In the genomic region with DNA sequence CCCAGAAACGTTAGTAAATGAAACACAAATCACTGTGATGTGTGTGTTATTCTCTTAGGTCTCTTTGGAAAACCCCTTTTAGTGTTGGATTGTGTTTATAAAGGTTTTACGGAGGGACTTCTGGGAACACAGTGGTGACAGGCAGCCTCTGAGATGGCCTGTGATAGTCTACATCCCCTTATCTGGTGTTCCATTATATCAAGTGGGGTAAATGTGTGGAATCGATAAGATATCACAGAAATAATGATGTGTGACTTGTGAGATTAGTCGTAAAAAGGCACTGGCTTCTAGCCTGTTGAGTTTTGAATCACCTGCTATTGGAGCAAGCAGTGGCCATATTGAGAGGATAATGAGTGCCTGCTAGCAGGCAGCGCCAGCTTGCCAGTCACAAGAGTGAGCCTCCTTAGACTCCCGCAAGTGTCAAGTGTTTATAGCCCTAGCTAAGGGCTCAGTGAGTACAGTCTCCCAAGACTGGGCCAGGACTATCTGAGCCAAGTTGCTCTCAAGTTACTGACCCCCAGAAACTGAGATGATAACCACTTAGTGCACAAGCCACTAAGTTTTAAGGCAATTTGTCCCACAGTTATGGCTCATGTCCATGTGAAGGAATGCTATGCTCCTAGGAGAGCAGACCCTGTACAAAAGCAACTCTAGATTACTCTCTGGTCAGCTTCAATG, we compare ENCODE assay signal across 21 mouse cellular contexts.
DNase-seq lines count a peak whose midpoint lies in the region; ATAC-seq lines count a peak whose summit lies in the region.
"Had no signal": no experiment of that assay in that cellular context is flagged by ENCODE, and none has a peak within 500 bp of the region (broad histone marks: within the 10 kb centered on the region; RNA-seq: fewer than 3 reads in every experiment).

No protein-coding gene starts in this region.

- no peaks in the 10 kb centered on the region for H3K36me3 ChIP-seq in intestine, embryonic 14.5 days (ENCODE audit: control insufficient read depth, insufficient read depth, low read length)
- 0 out of 2 replicates have a peak, but pooled peaks cover 3% of the 10 kb centered on the region for H3K36me3 ChIP-seq in intestine, embryonic 15.5 days
- no peaks in the 10 kb centered on the region for H3K36me3 ChIP-seq in midbrain, embryonic 15.5 days (replicated peaks)
- no peaks in the 10 kb centered on the region for H3K36me3 ChIP-seq in midbrain, embryonic 11.5 days (ENCODE audit: control insufficient read depth, insufficient read depth, low read length)

- no peak for ATAC-seq in intestine, embryonic 14.5 days (replicated peaks; ENCODE audit: low FRiP score, low TSS enrichment, low read depth)
- ATAC-seq in intestine, embryonic 15.5 days = no peak
- ATAC-seq in midbrain, embryonic 15.5 days (replicated peaks) = 0 out of 2 replicates have a peak, but pooled peaks have one; percentile 24
- no peak for ATAC-seq in midbrain, embryonic 11.5 days (ENCODE audit: low FRiP score)
- ATAC-seq: forebrain, embryonic 13.5 days; hindbrain, embryonic 16.5 days had no signal

- no peaks in the 10 kb centered on the region for H3K27me3 ChIP-seq in intestine, embryonic 14.5 days (replicated peaks; ENCODE audit: control insufficient read depth, insufficient read depth, low read length)
- H3K27me3 ChIP-seq in intestine, embryonic 15.5 days (replicated peaks) = no peaks in the 10 kb centered on the region
- H3K27me3 ChIP-seq in midbrain, embryonic 15.5 days (replicated peaks) = no peaks in the 10 kb centered on the region
- H3K27me3 ChIP-seq in midbrain, embryonic 11.5 days (ENCODE audit: control insufficient read depth, insufficient read depth, low read length) = no peaks in the 10 kb centered on the region
- H3K27me3 ChIP-seq: forebrain, embryonic 13.5 days; limb, embryonic 15.5 days; neural tube, embryonic 12.5 days had no signal

- H3K4me3 ChIP-seq in intestine, embryonic 14.5 days (ENCODE audit: low read depth, low read length) = no peak overlapping the region
- no peak overlapping the region for H3K4me3 ChIP-seq in intestine, embryonic 15.5 days (replicated peaks)
- no peak overlapping the region for H3K4me3 ChIP-seq in midbrain, embryonic 15.5 days
- no peak overlapping the region for H3K4me3 ChIP-seq in midbrain, embryonic 11.5 days (ENCODE audit: low read depth, low read length)
- H3K4me3 ChIP-seq: forebrain, embryonic 13.5 days; limb, embryonic 15.5 days; midbrain, embryonic 10.5 days; neural tube, embryonic 12.5 days had no signal

- WGBS in intestine, embryonic 14.5 days = 65% methylated on average over 6 of the region's 6 CpGs
- 62% methylated on average over 6 of the region's 6 CpGs for WGBS in intestine, embryonic 15.5 days
- WGBS in midbrain, embryonic 15.5 days = 70% methylated on average over 6 of the region's 6 CpGs
- WGBS in midbrain, embryonic 11.5 days = 79% methylated on average over 6 of the region's 6 CpGs

- peak; percentile 8 for DNase-seq in embryo, embryonic 11 days
- no peak for DNase-seq in embryo, embryonic 9.5 days (ENCODE audit: extremely low spot score)
- peak; percentile 46 for DNase-seq in intestine, embryonic 14.5 days (ENCODE audit: low spot score)
- no peak for DNase-seq in midbrain, embryonic 11.5 days (ENCODE audit: low spot score, missing footprints)
- DNase-seq in skeletal muscle tissue, adult 2 months (ENCODE audit: low read depth, low spot score) = peak; percentile 44
- no peak for DNase-seq in spleen, adult 18-20 months
- DNase-seq: adrenal gland, postnatal 25 days; cerebellum, adult 2 months; heart, adult 18-20 months; kidney, adult 2 months; kidney, postnatal 10 days; lung, postnatal 36 days; right cerebral cortex, adult 18-20 months; thymus, postnatal 36 days had no signal

- H3K27ac ChIP-seq in intestine, embryonic 14.5 days (ENCODE audit: low read depth) = no peak overlapping the region
- no peak overlapping the region for H3K27ac ChIP-seq in intestine, embryonic 15.5 days
- H3K27ac ChIP-seq in midbrain, embryonic 15.5 days = no peak overlapping the region
- no peak overlapping the region for H3K27ac ChIP-seq in midbrain, embryonic 11.5 days (ENCODE audit: low read depth, low read length)
- H3K27ac ChIP-seq: forebrain, embryonic 13.5 days; limb, embryonic 15.5 days; midbrain, embryonic 10.5 days; neural tube, embryonic 12.5 days had no signal

- no peak overlapping the region for H3K9ac ChIP-seq in intestine, embryonic 14.5 days (ENCODE audit: low read length)
- no peak overlapping the region for H3K9ac ChIP-seq in intestine, embryonic 15.5 days
- no peak overlapping the region for H3K9ac ChIP-seq in midbrain, embryonic 15.5 days
- no peak overlapping the region for H3K9ac ChIP-seq in midbrain, embryonic 11.5 days (ENCODE audit: low read length)
- H3K9ac ChIP-seq: forebrain, embryonic 13.5 days; limb, embryonic 15.5 days; neural tube, embryonic 12.5 days had no signal

- H3K4me1 ChIP-seq in intestine, embryonic 14.5 days (replicated peaks; ENCODE audit: control insufficient read depth, insufficient read depth, low read length) = peaks cover 16% of the 10 kb centered on the region
- H3K4me1 ChIP-seq in intestine, embryonic 15.5 days (replicated peaks) = peaks cover 8% of the 10 kb centered on the region; the same call in 1 of the 2 replicates
- peaks cover 26% of the 10 kb centered on the region; the same call in 1 of the 2 replicates for H3K4me1 ChIP-seq in midbrain, embryonic 15.5 days
- peaks cover 14% of the 10 kb centered on the region for H3K4me1 ChIP-seq in midbrain, embryonic 11.5 days (ENCODE audit: control insufficient read depth, insufficient read depth, low read length)

- H3K9me3 ChIP-seq in intestine, embryonic 14.5 days (ENCODE audit: control insufficient read depth, low read length) = no peaks in the 10 kb centered on the region
- H3K9me3 ChIP-seq in intestine, embryonic 15.5 days = no peaks in the 10 kb centered on the region
- no peaks in the 10 kb centered on the region for H3K9me3 ChIP-seq in midbrain, embryonic 15.5 days
- H3K9me3 ChIP-seq in midbrain, embryonic 11.5 days (ENCODE audit: control insufficient read depth, low read length) = no peaks in the 10 kb centered on the region
- H3K9me3 ChIP-seq: forebrain, embryonic 13.5 days; limb, embryonic 15.5 days; midbrain, embryonic 10.5 days; neural tube, embryonic 12.5 days had no signal

- H3K4me2 ChIP-seq in intestine, embryonic 14.5 days (ENCODE audit: low read length) = no peak overlapping the region
- no peak overlapping the region for H3K4me2 ChIP-seq in intestine, embryonic 15.5 days (replicated peaks)
- H3K4me2 ChIP-seq in midbrain, embryonic 15.5 days = no peak overlapping the region
- no peak overlapping the region for H3K4me2 ChIP-seq in midbrain, embryonic 11.5 days
- H3K4me2 ChIP-seq: forebrain, embryonic 13.5 days; limb, embryonic 15.5 days; neural tube, embryonic 12.5 days had no signal

Comparison
In these comparisons a context has a peak if more than half of its experiments do, and no peak if none do; other contexts are left out.
1. DNase-seq: peak in embryo, embryonic 11 days (single experiment), intestine, embryonic 14.5 days (single experiment) and skeletal muscle tissue, adult 2 months (single experiment); none in embryo, embryonic 9.5 days (single experiment), midbrain, embryonic 11.5 days (single experiment) and spleen, adult 18-20 months (0 of 2).